Mouse (Mus musculus): ENCODE measurements around the gene Nkx6-2.
A peak's percentile ranks its signal among the peaks of the same experiment; 100 is the strongest.

The Nkx6-2 gene

DNA sequence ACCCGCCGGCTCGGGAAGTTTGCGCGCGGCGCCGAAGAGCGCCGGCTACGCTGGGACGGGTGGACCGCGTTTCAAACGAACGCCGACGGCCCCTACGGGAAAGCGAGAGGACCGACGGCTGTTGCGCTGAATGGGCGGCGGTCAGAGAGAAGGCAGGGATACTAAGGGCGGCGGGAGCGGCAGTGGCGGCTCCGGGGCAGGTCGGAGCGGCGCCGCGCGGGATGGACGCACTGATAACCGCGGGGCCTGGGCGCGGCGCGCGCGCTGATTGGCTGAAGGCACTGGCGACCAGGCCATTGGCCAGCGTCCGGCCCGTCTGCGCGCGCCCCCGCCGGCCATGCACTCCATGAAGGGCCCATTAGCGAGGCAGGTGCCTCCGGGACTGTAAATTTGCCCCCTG is at the start of gene Nkx6-2:
Nkx6-2 (minus strand) TSS at position 203 of the 400 bp plus-strand sequence.
- no peak for DNase-seq

- no peak for DNase-seq
Observed at GRCm38 (mm10) chr7:139625156-139625555, 42.6 kb upstream of the Nkx6-2 start.

GRCm38 (mm10) chr7:139622568-139622967 is 40.0 kb upstream of the Nkx6-2 start:
- DNase-seq = no peak

GRCm38 (mm10) chr7:139615767-139616766 is 33.5 kb upstream of the Nkx6-2 start:
- peak; percentile 27 for DNase-seq

DNA sequence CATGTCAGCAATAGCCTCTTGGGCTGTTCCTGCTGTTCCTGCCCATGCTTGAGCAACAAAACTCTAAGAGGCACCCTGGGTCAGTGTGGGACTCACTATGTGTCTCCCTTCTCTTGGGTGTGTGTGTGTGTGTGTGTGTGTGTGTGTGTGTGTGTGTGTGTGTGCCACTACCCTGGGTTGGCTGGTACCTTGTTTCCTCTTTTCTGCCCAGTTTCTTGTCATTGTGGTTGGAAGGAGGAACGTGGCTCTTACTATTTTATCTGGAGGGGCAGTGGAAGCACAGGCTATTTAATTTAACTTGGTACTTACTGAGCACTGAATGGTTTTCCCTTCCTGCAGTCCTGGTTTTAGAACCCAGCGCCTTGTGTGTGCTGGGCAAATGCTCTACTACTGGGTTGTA is 27.7 kb upstream of the Nkx6-2 start:
- DNase-seq = no peak

DNA sequence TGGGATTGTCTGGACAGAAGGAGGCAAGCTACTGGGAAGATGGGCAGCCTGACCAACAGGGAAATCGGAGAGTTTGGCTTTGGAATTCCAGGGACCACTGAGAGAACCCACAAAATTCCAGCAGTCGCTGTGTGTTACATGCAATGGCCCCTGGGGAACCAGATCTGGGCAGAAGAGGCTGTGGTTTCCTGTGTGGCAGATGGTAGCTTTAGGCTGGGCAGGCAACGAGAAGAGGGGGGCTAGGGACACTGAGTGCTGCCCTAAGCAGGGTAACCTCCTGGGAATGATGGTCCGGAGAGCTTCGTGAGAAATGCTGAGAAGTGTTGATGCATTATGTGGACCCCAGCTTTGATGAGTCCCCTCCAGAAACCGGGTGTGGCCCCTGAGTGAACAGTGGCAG is 13.3 kb upstream of the Nkx6-2 start:
- DNase-seq = no peak

- DNase-seq = no peak
Observed at GRCm38 (mm10) chr7:139595311-139595710, 12.7 kb upstream of the Nkx6-2 start.

GRCm38 (mm10) chr7:139591311-139591710 is 8.7 kb upstream of the Nkx6-2 start:
- DNase-seq = no peak

GRCm38 (mm10) chr7:139590302-139590701 is 7.7 kb upstream of the Nkx6-2 start:
- DNase-seq = no peak

- DNase-seq = no peak
Observed at GRCm38 (mm10) chr7:139587919-139588318, 5.3 kb upstream of the Nkx6-2 start.

- no peak for DNase-seq
Observed at GRCm38 (mm10) chr7:139585183-139585821, 2.7 kb upstream of the Nkx6-2 start.

DNA sequence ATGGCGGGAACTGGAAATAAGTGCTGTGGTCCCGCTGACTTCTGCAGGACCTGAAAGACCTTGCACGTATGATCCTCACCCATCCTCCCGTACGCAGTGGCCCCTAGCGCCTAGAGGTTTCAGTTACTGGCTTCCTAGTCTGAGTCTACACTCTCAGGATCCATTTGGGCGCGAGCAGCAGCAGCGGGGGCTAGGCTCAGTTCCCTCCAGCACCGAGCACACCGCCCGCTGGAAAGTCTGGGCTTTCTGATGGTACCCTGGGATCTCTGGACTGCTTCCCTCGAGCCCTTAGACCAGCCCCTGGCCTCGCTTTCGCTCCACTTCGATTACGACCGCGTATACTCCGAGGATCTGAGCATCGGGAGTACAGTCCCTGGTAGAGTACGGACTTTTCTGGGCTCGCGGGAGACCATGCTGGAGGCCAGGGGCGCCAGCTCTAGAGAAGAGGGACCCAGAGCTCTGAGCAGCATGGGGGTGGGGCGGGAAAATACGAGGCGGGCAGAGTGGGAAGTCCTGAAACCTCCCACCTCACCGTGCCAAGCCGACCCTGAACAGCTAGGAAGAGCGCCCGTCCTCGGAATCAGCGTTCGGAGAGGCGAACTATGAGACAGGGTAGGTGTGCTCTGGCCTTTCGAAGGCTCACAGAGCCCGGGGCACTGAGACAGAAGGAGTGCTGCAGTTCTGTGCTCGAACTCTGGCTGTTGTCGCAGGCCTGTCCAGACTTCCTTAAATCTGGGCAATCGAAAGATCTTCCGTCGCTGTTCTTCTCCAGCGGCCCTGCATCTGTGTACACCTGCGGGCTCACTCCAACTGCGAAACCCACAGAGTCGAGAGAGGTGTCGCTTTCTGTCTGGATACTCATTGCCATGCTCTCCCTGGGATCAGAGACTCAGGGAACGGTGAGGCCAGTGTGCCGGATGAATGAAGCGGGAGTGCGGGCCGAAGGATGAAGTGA is 1.9 kb upstream of the Nkx6-2 start:
- DNase-seq = no peak

- no peak for DNase-seq
Observed at GRCm38 (mm10) chr7:139583094-139583737, 619 bp upstream of the Nkx6-2 start.

DNA sequence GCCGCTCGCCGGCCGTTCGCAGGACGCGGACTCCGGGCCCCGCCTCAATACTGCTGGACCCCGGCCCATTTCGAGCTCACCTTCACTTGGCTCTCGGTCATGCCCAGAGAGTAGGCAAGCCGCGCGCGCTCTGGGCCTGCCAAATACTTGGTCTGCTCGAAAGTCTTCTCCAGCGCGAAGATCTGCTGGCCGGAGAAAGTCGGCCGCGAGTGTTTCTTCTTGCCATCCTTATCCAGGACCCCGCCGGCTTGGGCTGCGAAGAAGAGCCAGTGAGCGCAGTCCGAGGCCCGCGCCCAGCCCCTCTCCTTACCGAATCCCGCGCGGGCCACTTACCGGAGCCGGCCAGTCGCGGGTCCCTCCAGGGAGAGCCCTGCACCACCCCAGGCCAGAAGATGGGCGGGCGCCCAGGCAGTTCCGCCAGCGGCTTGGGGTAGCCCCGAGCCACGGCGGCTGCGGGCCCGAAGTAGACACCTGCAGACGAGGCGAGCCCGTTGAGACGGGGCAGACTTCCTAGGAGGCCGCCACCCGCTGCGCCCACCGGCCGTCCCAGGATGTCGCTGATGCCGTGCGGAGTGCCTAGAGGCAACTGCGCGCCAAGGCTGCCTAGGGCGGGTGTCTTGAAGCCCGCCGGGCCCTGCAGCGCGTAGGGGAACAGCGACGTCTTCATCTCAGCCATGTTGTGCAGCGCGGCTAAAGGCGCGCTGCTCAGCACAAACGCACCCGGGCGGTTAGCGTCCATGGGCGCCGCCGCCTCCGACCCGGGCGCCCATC is 611 bp downstream of the Nkx6-2 start:
- no peak for DNase-seq

DNA sequence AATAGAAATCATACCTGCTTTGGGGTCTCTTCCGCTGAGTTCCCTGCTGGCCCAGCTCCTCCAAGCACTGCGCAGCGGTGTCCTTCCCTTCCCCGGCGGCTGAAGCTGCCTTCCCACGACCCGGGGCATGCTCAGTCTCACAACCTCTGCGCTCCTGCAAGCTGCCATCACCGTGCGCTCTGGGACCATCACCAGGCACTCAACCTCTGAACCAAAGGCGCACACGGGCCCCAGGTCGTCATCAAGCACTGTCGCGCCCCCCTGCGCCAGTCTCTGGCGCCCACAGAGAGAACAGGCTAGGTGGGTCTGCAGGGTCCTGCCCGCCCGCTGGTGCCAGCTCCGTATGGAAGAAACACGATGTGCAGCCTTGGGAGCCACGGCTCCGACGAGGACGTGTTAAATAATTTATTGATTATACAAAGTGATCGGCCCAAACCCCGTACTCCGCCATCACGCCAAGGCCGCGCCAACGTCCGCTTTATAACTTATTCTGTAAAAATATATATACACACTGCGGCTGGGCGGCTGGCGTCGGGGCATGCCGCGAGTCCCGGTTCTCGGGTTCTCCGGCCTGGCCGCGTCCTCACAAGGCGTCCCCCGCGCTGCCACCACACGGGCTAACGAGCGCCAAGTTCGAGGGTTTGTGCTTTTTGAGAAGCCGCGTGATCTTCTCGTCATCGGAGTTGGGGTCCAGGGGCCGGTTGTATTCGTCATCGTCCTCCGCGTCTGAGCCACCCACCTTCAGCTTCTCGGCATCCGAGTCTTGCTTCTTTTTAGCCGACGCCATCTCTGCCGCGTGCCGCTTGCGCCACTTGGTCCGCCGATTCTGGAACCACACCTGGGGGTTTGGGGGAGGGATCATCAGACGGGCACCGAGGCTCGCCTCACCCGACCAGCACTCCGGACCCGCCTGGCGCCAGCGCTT is 1.5 kb downstream of the Nkx6-2 start:
- DNase-seq = no peak

DNA sequence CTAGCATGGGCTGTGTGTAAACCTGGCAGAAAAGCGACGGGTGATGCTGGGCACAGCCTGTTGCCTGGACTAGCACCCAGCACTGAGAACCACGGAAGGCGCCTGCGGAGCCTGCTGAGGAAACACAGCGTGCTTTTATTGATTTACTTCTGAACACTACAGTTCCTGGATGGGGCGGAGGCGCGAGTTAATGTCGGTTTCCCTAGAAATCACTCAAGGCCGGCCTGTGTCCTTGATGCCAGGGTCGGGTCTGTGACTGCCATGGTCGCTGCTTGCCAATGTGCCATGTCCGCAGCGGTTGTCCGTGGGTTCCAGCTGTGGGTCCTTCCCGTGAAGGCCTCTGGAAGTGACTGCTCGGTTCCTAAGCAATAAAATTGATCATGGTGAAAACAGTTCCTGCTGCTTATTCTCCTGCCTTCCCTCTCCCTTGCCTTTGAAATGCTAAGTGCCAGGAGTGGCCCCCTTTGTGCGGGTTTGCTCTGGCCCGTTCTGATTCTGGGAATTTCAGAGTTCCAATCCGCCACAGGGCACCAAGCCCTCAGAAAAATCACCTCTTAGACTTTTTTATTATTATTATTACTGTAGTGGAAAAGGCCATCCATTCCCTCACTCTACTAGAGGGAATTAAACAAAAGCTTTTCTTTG is 3.2 kb downstream of the Nkx6-2 start:
- DNase-seq = no peak

- no peak for DNase-seq
Observed at GRCm38 (mm10) chr7:139576064-139576686, 6.4 kb downstream of the Nkx6-2 start.

- no peak for DNase-seq
Observed at GRCm38 (mm10) chr7:139572665-139573064, 9.9 kb downstream of the Nkx6-2 start.

- no peak for DNase-seq
Observed at GRCm38 (mm10) chr7:139570788-139571187, 11.8 kb downstream of the Nkx6-2 start.

All from kidney, adult 11 months (tissue).